Mouse (Mus musculus) frontal cortex, postnatal 36 days (tissue): Measurements from ENCODE around the gene Zfp36l1.
A peak's percentile ranks its signal among the peaks of the same experiment; 100 is the strongest.

Source experiments
- DNase-seq, 2 experiments: peaks; one replicate each; pipeline ENCODE4 v3.0.0; 2022; ENCODE audit warnings: low spot score in 2 of 2

Gene Zfp36l1

GRCm38 (mm10) chr12:80112852-80113551 lies at the start of gene Zfp36l1:
Gene Zfp36l1 (minus strand): TSS chr12:80113013.
- DNase-seq = peak; percentile 61 to 68

DNA sequence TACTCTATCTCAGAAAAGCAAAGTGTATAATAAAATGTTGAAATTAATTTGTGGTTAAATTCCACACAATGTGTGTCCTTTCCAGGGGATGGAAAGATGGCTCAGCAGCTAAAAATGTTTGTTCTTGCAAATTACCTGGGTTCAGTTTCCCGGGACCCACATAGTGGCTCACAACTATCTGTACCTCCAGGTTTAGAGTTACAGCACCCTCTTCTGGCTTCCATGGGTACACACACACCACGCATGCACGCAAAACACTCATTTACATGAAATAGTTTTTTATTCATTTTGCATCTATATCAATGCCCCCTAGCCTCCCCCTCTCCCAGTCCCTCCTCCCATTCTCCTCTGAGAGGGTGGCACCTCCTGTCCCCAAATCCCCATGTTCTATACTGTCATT lies 49.6 kb upstream of the Zfp36l1 start:
- no peak for DNase-seq

DNA sequence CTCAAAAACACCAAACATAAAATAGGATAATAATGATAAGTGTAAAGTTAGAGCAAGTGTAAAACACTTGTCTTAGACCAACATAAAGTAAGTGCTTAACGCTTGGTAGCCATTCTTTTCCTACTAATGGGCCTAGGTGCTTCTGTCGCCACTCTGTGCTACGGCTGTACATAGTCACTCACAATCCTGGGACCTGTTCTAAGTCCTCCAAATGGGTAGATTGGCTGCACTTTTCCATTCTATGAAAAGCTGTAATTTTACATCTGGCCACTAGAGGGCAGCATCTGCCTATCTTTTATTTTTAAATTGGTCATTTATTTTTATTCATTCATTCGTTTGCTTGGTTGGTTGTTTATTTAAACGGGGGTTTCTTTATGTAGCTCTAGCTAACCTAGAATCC lies 44.9 kb upstream of the Zfp36l1 start:
- DNase-seq = peak in 1 of 2 experiments; percentile 49

- DNase-seq = peak; percentile 50 to 56
Measured at GRCm38 (mm10) chr12:80153687-80154326, 41.0 kb upstream of the Zfp36l1 start.

- no peak for DNase-seq
Measured at GRCm38 (mm10) chr12:80153078-80153477, 40.3 kb upstream of the Zfp36l1 start.

GRCm38 (mm10) chr12:80151821-80152220 lies 39.0 kb upstream of the Zfp36l1 start:
- no peak for DNase-seq

- no peak for DNase-seq
Measured at GRCm38 (mm10) chr12:80150624-80151023, 37.8 kb upstream of the Zfp36l1 start.

DNA sequence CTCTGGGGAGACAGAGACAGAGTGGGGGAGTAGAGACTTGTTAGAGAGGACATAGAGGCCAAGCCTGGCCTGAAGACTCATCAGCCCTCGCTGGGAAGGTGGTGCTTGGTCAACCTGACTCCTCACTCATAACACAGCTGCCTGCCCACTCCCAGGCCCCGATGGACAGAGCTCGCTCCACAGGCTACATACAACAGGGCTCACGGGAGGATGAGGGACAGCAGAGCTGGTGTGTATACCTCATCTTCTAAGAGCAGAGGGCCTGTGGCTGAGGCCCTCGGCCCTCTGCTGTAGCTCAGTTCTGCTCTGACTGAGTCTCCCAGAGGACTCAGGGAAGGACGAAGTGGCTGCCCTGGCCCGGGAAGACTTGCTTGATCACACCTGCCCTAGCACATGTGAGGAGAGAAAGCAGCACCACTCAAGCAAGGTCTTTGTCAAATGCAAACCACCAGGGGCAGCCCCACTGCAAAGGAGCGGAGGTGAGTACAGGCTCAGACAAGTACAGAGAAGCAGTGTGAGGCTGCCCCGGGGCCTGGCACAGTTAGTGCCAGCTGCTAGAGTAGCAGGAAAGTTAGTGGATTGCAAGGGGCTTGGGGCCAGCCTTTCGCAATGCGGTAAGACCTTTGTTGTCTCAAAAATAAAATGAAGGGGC lies 34.9 kb upstream of the Zfp36l1 start:
- DNase-seq = no peak

- peak; percentile 61 to 72 for DNase-seq
Measured at GRCm38 (mm10) chr12:80146227-80147223, 33.7 kb upstream of the Zfp36l1 start.

GRCm38 (mm10) chr12:80145365-80145764 lies 32.6 kb upstream of the Zfp36l1 start:
- no peak for DNase-seq

DNA sequence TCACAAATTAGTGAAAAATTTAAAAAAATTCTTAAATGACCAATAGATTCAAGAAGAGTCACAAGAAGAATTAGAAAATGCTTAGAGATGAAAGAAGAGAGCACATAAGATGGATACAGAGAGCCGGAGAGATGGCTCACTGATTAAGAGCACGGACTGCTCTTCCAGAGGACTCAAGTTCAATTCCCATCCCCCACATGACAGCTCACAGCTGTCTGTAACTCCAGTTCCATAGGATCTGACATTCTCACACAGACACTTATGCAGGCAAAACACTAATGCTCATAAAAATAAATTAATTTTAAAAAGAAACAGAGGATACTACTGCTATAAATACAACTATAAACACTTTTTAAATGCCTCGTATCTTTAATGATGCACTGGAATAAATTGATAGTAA lies 32.0 kb upstream of the Zfp36l1 start:
- no peak for DNase-seq

- peak; percentile 49 to 60 for DNase-seq
Measured at GRCm38 (mm10) chr12:80141470-80141869, 28.7 kb upstream of the Zfp36l1 start.

DNA sequence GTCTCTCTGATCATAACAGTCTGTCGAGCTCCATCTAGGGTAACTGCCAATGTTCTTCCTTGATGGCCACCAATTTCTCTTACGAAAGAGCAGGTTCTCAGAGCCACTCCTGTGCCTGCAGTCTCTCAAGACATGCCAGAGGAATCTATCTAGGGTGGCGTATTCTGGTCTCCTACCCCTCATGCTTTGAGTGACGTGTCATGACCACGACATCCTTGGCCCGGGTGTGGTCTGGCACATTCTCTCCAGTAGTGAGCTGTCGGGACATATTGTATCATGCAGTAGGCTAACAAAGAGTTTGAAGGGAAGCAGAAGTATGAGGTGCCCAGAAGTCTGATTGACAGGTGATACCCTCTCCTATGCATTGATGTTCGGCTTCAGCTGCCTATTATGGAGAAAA lies 28.2 kb upstream of the Zfp36l1 start:
- no peak for DNase-seq

- no peak for DNase-seq
Measured at GRCm38 (mm10) chr12:80137744-80138143, 24.9 kb upstream of the Zfp36l1 start.

DNA sequence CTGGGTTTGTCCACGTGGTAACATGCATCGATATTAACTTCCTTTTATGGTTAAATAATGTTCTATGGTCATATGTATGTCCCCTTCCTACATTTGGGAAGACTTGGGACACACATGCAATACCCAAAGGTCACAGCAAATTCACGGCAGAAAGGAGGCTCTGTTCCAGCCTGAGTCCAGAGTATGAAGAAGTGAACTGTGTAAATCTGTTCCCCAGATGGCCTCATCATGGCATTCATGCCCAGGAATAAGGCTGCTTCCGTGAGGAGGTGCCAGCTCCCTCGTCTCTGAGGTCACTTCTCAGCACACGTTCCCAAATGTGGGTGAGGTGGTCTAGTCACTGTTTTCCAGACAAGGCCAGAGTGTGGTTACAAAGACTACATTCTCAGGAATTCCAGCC lies 24.4 kb upstream of the Zfp36l1 start:
- no peak for DNase-seq

GRCm38 (mm10) chr12:80136264-80136930 lies 23.6 kb upstream of the Zfp36l1 start:
- no peak for DNase-seq

DNA sequence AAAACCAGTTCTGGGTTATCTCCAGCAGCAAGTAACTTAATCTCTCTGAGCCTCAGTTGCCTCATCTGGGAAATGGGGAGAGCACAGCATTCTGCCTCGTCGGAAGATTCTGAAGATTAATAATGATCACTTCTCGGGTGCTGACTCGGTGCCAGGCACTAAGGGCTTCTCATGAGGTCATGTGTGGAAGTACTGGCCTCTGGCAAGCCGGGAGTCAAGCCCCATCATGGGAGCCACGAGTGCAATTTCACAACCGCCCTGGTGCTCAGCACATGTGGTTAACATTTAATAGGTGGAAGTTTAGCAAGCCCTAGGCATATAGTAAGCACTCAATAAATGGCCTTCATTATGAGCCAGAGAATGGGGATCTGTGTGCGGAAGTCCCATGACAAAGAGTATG lies 22.4 kb upstream of the Zfp36l1 start:
- DNase-seq = no peak

DNA sequence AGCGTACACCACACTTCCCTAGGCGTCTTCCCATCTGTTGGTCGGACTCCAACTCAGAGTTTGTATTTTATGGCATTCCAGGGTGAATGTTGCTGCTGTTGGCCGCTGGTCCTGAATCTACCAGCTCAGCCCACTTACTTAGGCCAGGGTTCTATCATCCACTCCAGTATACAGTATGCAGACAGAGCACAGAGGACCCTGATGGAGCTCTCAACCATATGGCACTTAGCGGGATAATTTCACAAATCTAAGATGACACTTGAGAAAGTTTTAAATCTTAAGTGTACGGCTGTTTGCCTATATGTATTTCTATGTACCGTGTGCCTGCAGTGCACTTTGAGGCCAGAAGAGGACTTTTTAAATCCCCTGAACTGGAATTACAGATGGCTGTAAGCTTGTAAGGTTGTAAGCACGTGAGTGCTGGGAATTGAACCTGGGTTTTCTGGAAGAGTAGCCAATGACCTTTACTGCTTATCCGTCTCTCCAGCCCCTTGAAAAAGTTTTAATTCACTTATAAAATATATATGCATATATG lies 20.3 kb upstream of the Zfp36l1 start:
- DNase-seq = no peak

DNA sequence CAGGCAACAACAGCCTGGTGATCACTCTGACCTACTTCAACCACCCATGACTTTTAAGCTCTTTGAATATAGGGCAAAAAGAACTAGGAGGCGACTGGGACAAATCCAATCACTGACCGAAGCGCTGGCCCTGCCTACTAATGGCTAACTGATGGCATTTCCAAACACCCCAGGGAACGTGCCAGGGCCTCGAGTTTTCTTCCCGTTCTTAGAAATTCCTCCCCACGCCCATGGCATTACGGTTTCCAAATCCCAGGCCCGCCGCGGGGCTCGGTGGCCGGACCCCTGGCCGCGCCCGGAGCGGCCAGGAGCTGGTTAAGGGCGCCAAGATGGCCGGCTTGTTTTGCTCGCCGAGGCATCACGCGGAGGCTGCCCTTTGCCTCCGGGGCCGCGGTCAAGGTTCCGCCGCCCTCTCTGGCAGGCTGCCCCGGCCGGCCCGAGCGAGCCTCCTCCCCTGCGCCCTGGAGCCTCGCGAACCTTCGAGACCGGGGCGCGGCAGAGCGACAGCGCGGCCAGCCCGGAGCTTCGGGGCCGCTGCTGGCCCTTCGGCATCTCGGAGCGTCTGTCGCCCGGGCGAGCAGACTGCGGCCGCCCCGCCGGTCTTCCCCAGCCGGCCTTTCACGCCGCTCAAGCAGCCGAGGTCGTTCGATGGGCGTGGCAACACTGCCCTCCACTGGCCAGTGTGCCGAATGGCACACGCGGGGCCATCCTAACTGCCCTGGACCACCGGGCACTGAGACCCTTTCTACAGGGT lies 19.6 kb upstream of the Zfp36l1 start:
- DNase-seq = peak; percentile 73 to 75
